Mouse (Mus musculus): ENCODE results near the gene Otub2. TPM values are rescaled to one million over a fixed set of nuclear protein-coding genes. Genes with fewer than 3 reads are reported as not detected.

Otub2 gene
- 1 to 10 TPM; 3.4 to 3.9 TPM for total RNA-seq (2021)
- long read RNA-seq, experiment 1, partial matches to known transcripts: 0 of 2 reads
- long read RNA-seq, experiment 1, other reads (novel, unspliced or antisense): 1 of 2 reads
- long read RNA-seq, experiment 2, partial matches to known transcripts: 0 of 2 reads
- long read RNA-seq, experiment 2, other reads (novel, unspliced or antisense): 0 of 2 reads

GRCm38 (mm10) chr12:103388505-103389347 lies at the start of gene Otub2:
TSS of gene Otub2 (plus strand) at chr12:103388682.
- peak; percentile 99 for DNase-seq

GRCm38 (mm10) chr12:103341212-103341611 lies 47.3 kb upstream of the Otub2 start:
- DNase-seq: peak in 1 of 2 experiments; percentile 64

- peak in 1 of 2 experiments; percentile 70 for DNase-seq
Observed at GRCm38 (mm10) chr12:103343456-103343855, 45.0 kb upstream of the Otub2 start.

- DNase-seq: no peak
Observed at GRCm38 (mm10) chr12:103344934-103345333, 43.5 kb upstream of the Otub2 start.

GRCm38 (mm10) chr12:103346945-103347344 lies 41.5 kb upstream of the Otub2 start:
- DNase-seq: no peak

- no peak for DNase-seq
Observed at GRCm38 (mm10) chr12:103347406-103347805, 41.1 kb upstream of the Otub2 start.

GRCm38 (mm10) chr12:103348506-103348905 lies 40.0 kb upstream of the Otub2 start:
- peak; percentile 80 to 94 for DNase-seq

GRCm38 (mm10) chr12:103352735-103353134 lies 35.7 kb upstream of the Otub2 start:
- peak; percentile 77 to 86 for DNase-seq

- peak; percentile 80 to 89 for DNase-seq
Observed at GRCm38 (mm10) chr12:103353538-103353937, 34.9 kb upstream of the Otub2 start.

- DNase-seq: peak; percentile 72 to 79
Observed at GRCm38 (mm10) chr12:103355746-103356414, 32.6 kb upstream of the Otub2 start, which contains the start of gene Asb2. TSS of gene Asb2 (minus strand) at chr12:103356001.

- DNase-seq: no peak
Observed at GRCm38 (mm10) chr12:103356415-103356748, 32.1 kb upstream of the Otub2 start.

GRCm38 (mm10) chr12:103358216-103358615 lies 30.3 kb upstream of the Otub2 start:
- peak; percentile 83 to 87 for DNase-seq

- DNase-seq: peak; percentile 55
Observed at GRCm38 (mm10) chr12:103358951-103359801, 29.3 kb upstream of the Otub2 start.

- peak in 1 of 2 experiments; percentile 24 for DNase-seq
Observed at GRCm38 (mm10) chr12:103360812-103361211, 27.7 kb upstream of the Otub2 start.

- peak; percentile 62 to 75 for DNase-seq
Observed at GRCm38 (mm10) chr12:103361539-103362307, 26.8 kb upstream of the Otub2 start.

GRCm38 (mm10) chr12:103362336-103362735 lies 26.1 kb upstream of the Otub2 start:
- peak; percentile 75 to 89 for DNase-seq

- DNase-seq: peak in 1 of 2 experiments; percentile 49
Observed at GRCm38 (mm10) chr12:103367171-103367570, 21.3 kb upstream of the Otub2 start.

GRCm38 (mm10) chr12:103367620-103368325 lies 20.7 kb upstream of the Otub2 start:
- DNase-seq: peak; percentile 73 to 91

- no peak for DNase-seq
Observed at GRCm38 (mm10) chr12:103368326-103368669, 20.2 kb upstream of the Otub2 start.

- DNase-seq: no peak
Observed at GRCm38 (mm10) chr12:103368777-103369176, 19.7 kb upstream of the Otub2 start.

GRCm38 (mm10) chr12:103370861-103371260 lies 17.6 kb upstream of the Otub2 start:
- DNase-seq: no peak

Measured in heart, adult 18-20 months (tissue).